Mouse (Mus musculus): ENCODE measurements around the gene Npnt.

The Npnt gene

GRCm38 (mm10) chr3:132894086-132894485 lies 56.0 kb downstream of the Npnt start:
- in situ Hi-C loops (cut with MboI; ENCODE audit: unreplicated experiment in 2 of 2), result no loop called here

- in situ Hi-C loops (cut with MboI; ENCODE audit: unreplicated experiment in 2 of 2), result no loop called here
Observed at GRCm38 (mm10) chr3:132893676-132894075, 56.4 kb downstream of the Npnt start.

GRCm38 (mm10) chr3:132893044-132893443 lies 57.0 kb downstream of the Npnt start:
- in situ Hi-C loops (cut with MboI; ENCODE audit: unreplicated experiment in 2 of 2), result no loop called here

- in situ Hi-C loops (cut with MboI; ENCODE audit: unreplicated experiment in 2 of 2), result no loop called here
Observed at GRCm38 (mm10) chr3:132892481-132892880, 57.6 kb downstream of the Npnt start.

GRCm38 (mm10) chr3:132887074-132887848 lies 62.8 kb downstream of the Npnt start:
- in situ Hi-C loops (cut with MboI; ENCODE audit: unreplicated experiment in 2 of 2), result no loop called here

- in situ Hi-C loops (cut with MboI; ENCODE audit: unreplicated experiment in 2 of 2), result no loop called here
Observed at GRCm38 (mm10) chr3:132886419-132887050, 63.6 kb downstream of the Npnt start.

GRCm38 (mm10) chr3:132884459-132884858 lies 65.6 kb downstream of the Npnt start:
- in situ Hi-C loops (cut with MboI; ENCODE audit: unreplicated experiment in 2 of 2), result no loop called here

GRCm38 (mm10) chr3:132883256-132883655 lies 66.8 kb downstream of the Npnt start:
- in situ Hi-C loops (cut with MboI; ENCODE audit: unreplicated experiment in 2 of 2), result no loop called here

GRCm38 (mm10) chr3:132880826-132881225 lies 69.3 kb downstream of the Npnt start:
- in situ Hi-C loops (cut with MboI; ENCODE audit: unreplicated experiment in 2 of 2), result no loop called here

- in situ Hi-C loops (cut with MboI; ENCODE audit: unreplicated experiment in 2 of 2), result no loop called here
Observed at GRCm38 (mm10) chr3:132880361-132880760, 69.7 kb downstream of the Npnt start.

- in situ Hi-C loops (cut with MboI; ENCODE audit: unreplicated experiment in 2 of 2), result no loop called here
Observed at GRCm38 (mm10) chr3:132876933-132877676, 73.0 kb downstream of the Npnt start.

- in situ Hi-C loops (cut with MboI; ENCODE audit: unreplicated experiment in 2 of 2), result no loop called here
Observed at GRCm38 (mm10) chr3:132876011-132876708, 73.9 kb downstream of the Npnt start.

GRCm38 (mm10) chr3:132873251-132873650 lies 76.8 kb downstream of the Npnt start:
- in situ Hi-C loops (cut with MboI; ENCODE audit: unreplicated experiment in 2 of 2), result no loop called here

- in situ Hi-C loops (cut with MboI; ENCODE audit: unreplicated experiment in 2 of 2), result no loop called here
Observed at GRCm38 (mm10) chr3:132871318-132871904, 78.7 kb downstream of the Npnt start.

GRCm38 (mm10) chr3:132870079-132870478 lies 80.0 kb downstream of the Npnt start:
- in situ Hi-C loops (cut with MboI; ENCODE audit: unreplicated experiment in 2 of 2), result no loop called here

GRCm38 (mm10) chr3:132868838-132869237 lies 81.3 kb downstream of the Npnt start:
- in situ Hi-C loops (cut with MboI; ENCODE audit: unreplicated experiment in 2 of 2), result no loop called here

GRCm38 (mm10) chr3:132866984-132867383 lies 83.1 kb downstream of the Npnt start:
- in situ Hi-C loops (cut with MboI; ENCODE audit: unreplicated experiment in 2 of 2), result no loop called here

- in situ Hi-C loops (cut with MboI; ENCODE audit: unreplicated experiment in 2 of 2), result no loop called here
Observed at GRCm38 (mm10) chr3:132865596-132865995, 84.5 kb downstream of the Npnt start.

GRCm38 (mm10) chr3:132864986-132865385 lies 85.1 kb downstream of the Npnt start:
- in situ Hi-C loops (cut with MboI; ENCODE audit: unreplicated experiment in 2 of 2), result no loop called here

GRCm38 (mm10) chr3:132864329-132864919 lies 85.7 kb downstream of the Npnt start:
- in situ Hi-C loops (cut with MboI; ENCODE audit: unreplicated experiment in 2 of 2), result no loop called here

All from v-Abl transformed pro-B cells (cell line).